Mouse (Mus musculus) midbrain, embryonic 15.5 days (tissue): ENCODE data around the gene Gsn. TPM values are rescaled to one million over a fixed set of nuclear protein-coding genes. Genes with fewer than 3 reads are reported as not detected.

Experiments
- ATAC-seq: fragments of 200-750 bp; cut with Nextera tagmentation; replicated peaks from 2 replicates; pipeline ENCODE4 v1.8.0; 2017; ENCODE audit warnings: moderate TSS enrichment
- H3K27ac ChIP-seq: fragments of 300-500 bp; sonication (generic); 2 replicates; pipeline ENCODE4 v1.5.1; 2015; ENCODE audit warnings: mild to moderate bottlenecking, inconsistent platforms
- H3K27me3 ChIP-seq: fragments of 300-500 bp; sonication (generic); replicated peaks from 2 replicates; pipeline ENCODE4 v1.6.1; 2015; ENCODE audit warnings: inconsistent platforms
- H3K36me3 ChIP-seq: fragments of 300-500 bp; sonication (generic); replicated peaks from 2 replicates; pipeline ENCODE4 v1.6.1; 2015; ENCODE audit warnings: inconsistent platforms
- H3K4me1 ChIP-seq: fragments of 300-500 bp; sonication (generic); 2 replicates; pipeline ENCODE4 v1.6.1; 2015; ENCODE audit warnings: inconsistent platforms
- H3K4me2 ChIP-seq: fragments of 300-500 bp; sonication (generic); 2 replicates; pipeline ENCODE4 v1.6.1; 2015; ENCODE audit warnings: inconsistent platforms, mild to moderate bottlenecking, moderate library complexity
- H3K4me3 ChIP-seq: fragments of 300-500 bp; sonication (generic); 2 replicates; pipeline ENCODE4 v1.5.1; 2015; ENCODE audit warnings: mild to moderate bottlenecking, inconsistent platforms
- H3K9ac ChIP-seq: fragments of 300-500 bp; sonication (generic); 2 replicates; pipeline ENCODE4 v1.6.1; 2015; ENCODE audit warnings: mild to moderate bottlenecking, inconsistent platforms
- H3K9me3 ChIP-seq: fragments of 300-500 bp; sonication (generic); 2 replicates; pipeline ENCODE4 v1.6.1; 2016; ENCODE audit warnings: inconsistent platforms
- WGBS: fragments of 180-500 bp; shearing (Covaris S2); methylation state at CpG from one replicate; pipeline ENCODE4 v1.1.7; 2015; ENCODE audit warnings: mixed read lengths; 5-methylcytosine and 5-hydroxymethylcytosine counted together
- polyA plus RNA-seq: library from polyadenylated mRNA; unstranded; fragments of >200 nt; fragmentation: Nextera tagmentation; extraction: Ambion mirVana; gene quantifications from 2 replicates; pipeline ENCODE4 v1.2.1, GENCODE M21; 2015

Gsn gene
- polyA plus RNA-seq, 1 experiment from 2014 or later = 18.9 TPM

DNA sequence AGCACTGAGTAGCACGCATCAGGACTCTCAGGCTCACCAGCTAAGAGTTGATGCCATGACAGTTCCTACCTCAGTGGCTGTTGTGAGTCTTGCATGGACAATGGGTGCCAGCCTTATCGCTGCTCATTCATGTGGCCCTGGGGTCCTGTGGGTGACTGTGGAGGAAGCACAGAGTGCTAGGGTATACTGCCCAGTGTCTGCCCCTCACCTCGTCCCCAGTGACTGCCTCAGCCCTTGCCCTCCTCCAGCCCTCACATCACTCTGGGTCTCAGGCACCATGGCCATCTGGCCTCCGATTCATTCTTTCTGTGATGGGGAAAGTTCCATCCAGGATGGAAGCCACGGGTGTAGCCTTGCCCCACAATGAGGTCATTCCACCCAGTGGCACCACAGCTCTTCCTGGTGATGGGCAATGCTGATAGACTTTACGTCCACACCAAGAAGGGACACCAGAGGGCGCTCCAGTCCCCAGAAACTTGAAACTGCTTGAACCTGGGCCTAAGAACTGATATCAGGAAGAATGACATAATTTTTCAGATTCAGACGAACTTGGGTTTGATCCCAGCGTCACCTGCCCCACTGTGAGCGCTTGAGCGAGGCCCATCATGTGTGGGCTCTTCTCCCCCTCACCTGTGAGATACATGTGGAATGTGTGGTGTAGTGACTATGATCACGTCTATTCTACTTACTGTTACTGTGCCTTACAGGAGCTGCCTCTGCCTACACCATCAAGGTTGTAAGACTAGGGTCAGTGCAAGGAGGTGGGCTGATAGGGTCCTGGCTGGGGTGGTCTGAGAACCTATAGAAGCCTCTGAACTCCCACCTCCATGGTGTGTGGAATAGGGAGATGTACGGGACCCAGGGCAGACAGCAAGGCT is 32.8 kb downstream of the Gsn start:
- H3K36me3 ChIP-seq = no peaks in the 10 kb centered on the region
- no peaks in the 10 kb centered on the region for H3K4me1 ChIP-seq
- H3K9me3 ChIP-seq = no peaks in the 10 kb centered on the region
- H3K4me3 ChIP-seq = no peak overlapping the region
- no peak overlapping the region for H3K4me2 ChIP-seq
- WGBS = 45% methylated on average over 13 of the region's 13 CpGs
- H3K9ac ChIP-seq = no peak overlapping the region
- H3K27me3 ChIP-seq = 0 out of 2 replicates have a peak, but pooled peaks cover 3% of the 10 kb centered on the region
- peak; percentile 66 for ATAC-seq
- no peak overlapping the region for H3K27ac ChIP-seq

DNA sequence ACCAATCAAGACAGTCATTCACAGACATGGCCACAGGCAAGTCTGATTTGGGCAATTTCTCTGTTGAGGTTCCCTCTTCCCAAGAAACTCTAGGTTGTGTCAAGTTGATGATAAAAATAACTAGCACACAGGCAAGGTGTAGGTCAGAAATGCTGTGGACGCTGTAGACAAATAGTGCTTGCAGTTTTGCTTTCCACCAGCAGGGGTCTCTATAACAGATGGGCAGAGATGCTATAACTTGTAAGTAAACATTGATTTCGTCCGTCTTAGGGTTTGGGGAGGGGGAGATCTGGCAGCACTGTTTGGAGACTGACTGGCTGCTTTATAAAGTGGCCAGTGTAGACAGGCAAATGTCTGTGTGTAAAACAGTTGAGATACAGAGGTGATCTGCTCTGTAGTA is 35.7 kb downstream of the Gsn start:
- Histone ChIP-seq H3K36me3 (no peaks in the 10 kb centered on the region), H3K4me1 (no peaks in the 10 kb centered on the region), H3K27ac (no peak overlapping the region), H3K9me3 (no peaks in the 10 kb centered on the region), H3K9ac (no peak overlapping the region), H3K4me3 (no peak overlapping the region), H3K27me3 (no peaks in the 10 kb centered on the region), H3K4me2 (no peak overlapping the region)
- ATAC-seq = no peak
- 25% methylated on average over 3 of the region's 3 CpGs for WGBS

DNA sequence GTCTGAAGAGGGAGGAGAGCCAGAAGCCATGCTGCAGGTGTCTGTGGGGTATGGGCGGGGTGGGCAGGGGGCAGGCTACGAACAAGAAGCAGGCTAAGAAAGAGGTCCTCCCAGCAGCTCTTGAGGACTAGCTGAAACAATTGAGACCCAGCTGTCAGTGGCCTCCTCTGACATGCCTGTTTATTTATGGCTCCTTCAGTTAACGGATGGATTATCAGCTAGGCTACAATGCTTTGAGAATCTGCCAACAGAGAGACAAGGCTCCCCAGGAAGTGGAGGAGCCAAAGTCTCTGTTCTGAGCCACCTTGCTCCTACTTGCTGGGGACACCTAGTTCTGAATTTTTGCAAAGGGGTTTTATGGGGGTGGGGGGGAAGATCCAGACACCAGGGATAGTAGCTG is 36.5 kb downstream of the Gsn start:
- no peaks in the 10 kb centered on the region for H3K36me3 ChIP-seq
- no peak overlapping the region for H3K4me2 ChIP-seq
- no peak overlapping the region for H3K4me3 ChIP-seq
- H3K9ac ChIP-seq = no peak overlapping the region
- 62% methylated on average over 3 of the region's 3 CpGs for WGBS
- ATAC-seq = no peak
- H3K27ac ChIP-seq = no peak overlapping the region
- H3K4me1 ChIP-seq = no peaks in the 10 kb centered on the region
- no peaks in the 10 kb centered on the region for H3K27me3 ChIP-seq
- no peaks in the 10 kb centered on the region for H3K9me3 ChIP-seq

DNA sequence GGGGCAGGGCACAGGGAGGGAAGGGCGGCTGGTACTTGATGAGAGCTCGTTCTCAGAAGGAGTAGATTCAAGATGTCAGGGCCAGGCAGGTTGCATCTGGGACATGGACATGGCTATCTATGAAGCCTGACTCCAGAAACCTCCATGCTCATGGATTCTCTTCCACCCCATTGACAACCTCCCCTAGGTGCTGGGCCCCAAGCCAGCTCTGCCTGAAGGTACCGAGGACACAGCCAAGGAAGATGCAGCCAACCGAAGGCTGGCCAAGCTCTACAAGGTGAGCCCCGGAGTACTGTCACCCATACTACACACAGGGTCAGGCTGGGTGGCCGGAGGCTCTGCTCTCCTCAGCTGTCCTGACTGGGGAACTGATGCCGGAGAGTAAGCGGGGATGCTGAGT is 37.1 kb downstream of the Gsn start:
- no peak overlapping the region for H3K4me2 ChIP-seq
- H3K27ac ChIP-seq = no peak overlapping the region
- no peak overlapping the region for H3K9ac ChIP-seq
- H3K36me3 ChIP-seq = no peaks in the 10 kb centered on the region
- H3K27me3 ChIP-seq = no peaks in the 10 kb centered on the region
- WGBS = 93% methylated on average over 8 of the region's 8 CpGs
- H3K9me3 ChIP-seq = no peaks in the 10 kb centered on the region
- ATAC-seq = no peak
- no peaks in the 10 kb centered on the region for H3K4me1 ChIP-seq
- no peak overlapping the region for H3K4me3 ChIP-seq

DNA sequence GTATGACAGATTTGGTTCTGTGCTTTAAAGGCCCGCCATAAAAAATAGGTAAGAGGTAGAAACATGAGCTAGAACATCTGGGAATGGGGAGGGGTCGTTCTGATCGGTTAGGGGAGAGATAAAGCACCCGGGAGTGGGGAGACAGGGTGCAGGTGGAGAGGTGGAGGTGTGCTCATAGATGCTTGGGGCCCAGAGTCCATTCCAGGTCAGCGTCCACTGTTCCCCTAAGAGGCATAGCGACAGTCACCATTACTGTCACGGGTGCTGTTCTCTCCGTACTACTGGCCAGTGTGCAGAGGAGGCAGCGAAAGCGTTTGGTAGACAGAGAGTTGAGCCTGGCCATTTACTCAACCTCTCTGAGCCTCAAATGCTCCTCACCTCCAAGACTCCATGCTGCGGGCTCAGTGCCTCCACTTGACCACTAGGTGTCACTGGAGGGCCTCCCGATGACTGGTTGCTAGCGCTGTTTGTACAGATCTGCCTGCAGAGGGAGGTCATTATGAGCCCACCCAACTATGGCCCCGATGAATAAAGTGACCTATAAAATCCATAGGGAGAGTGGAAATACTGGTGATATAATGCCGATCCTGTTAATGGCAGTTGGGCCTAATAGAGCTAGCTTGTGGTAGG is 41.6 kb downstream of the Gsn start:
- Histone ChIP-seq H3K9ac (no peak overlapping the region), H3K36me3 (no peaks in the 10 kb centered on the region), H3K27me3 (no peaks in the 10 kb centered on the region), H3K4me2 (no peak overlapping the region), H3K9me3 (no peaks in the 10 kb centered on the region), H3K4me3 (no peak overlapping the region), H3K4me1 (no peaks in the 10 kb centered on the region), H3K27ac (no peak overlapping the region)
- 30% methylated on average over 15 of the region's 15 CpGs for WGBS
- ATAC-seq = peak; percentile 48

DNA sequence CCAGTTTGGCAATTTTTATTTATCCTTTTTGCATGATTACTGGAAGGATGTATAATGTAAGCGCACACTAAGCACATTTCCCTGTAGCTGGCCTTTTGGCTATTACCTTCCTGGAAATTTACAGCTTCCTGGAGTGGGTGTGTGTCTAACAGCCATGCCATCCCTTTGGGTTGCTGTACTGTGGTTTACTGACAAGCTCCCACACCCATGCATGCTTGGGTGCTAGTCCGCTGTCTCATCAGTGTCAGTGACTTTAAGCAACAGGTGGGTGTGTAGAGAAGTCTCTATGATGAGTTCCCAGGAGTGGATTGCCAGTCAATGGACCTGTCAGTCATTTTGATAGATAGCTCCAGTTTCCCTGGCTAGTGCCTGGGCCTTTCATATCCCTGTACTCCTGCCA is 43.3 kb downstream of the Gsn start:
- Histone ChIP-seq H3K9ac (no peak overlapping the region), H3K9me3 (no peaks in the 10 kb centered on the region), H3K4me2 (no peak overlapping the region), H3K27ac (no peak overlapping the region), H3K4me1 (no peaks in the 10 kb centered on the region), H3K4me3 (no peak overlapping the region), H3K36me3 (no peaks in the 10 kb centered on the region), H3K27me3 (no peaks in the 10 kb centered on the region)
- 97% methylated on average over 2 of the region's 2 CpGs for WGBS
- no peak for ATAC-seq

DNA sequence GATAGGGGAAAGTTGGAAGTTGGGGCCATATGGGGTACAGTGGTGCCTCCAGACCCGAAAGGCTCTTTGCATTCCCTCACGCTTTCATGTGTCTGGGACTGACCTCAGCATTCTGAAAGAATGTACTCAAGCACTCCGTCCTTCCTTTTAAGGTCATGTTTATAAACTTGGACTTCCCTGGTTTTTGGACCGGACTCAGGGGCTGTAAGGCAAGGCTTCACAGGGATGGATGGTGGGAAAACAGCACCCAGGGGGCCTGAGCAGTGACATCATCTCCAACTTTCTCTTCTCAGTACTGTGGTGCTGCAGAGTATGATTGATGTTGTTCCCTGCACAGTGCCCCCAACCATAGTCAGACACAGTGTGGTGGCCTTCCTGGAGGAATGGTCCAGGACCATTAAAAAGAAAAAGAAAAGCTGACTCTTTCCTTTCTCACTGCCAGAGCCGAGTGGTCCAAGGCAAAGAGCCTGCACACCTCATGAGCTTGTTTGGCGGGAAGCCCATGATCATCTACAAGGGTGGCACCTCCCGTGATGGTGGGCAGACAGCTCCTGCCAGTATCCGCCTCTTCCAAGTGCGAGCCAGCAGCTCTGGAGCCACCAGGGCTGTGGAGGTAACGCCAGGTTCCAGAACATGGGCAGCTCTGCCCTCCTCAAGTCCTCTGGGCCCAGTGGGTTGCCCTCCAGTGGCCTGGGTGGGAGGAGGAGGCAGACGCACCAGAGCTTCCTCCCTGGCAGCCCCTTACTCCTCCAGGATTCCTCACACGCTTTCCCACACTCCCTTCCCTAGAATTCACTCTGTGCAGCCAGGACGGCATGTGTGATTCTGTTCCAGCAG is 46.1 kb downstream of the Gsn start:
- H3K36me3 ChIP-seq = no peaks in the 10 kb centered on the region
- WGBS = 86% methylated on average over 13 of the region's 13 CpGs
- H3K27me3 ChIP-seq = no peaks in the 10 kb centered on the region
- no peak overlapping the region for H3K9ac ChIP-seq
- H3K4me1 ChIP-seq = no peaks in the 10 kb centered on the region
- H3K4me2 ChIP-seq = no peak overlapping the region
- no peak overlapping the region for H3K27ac ChIP-seq
- H3K9me3 ChIP-seq = no peaks in the 10 kb centered on the region
- H3K4me3 ChIP-seq = no peak overlapping the region
- ATAC-seq = no peak

DNA sequence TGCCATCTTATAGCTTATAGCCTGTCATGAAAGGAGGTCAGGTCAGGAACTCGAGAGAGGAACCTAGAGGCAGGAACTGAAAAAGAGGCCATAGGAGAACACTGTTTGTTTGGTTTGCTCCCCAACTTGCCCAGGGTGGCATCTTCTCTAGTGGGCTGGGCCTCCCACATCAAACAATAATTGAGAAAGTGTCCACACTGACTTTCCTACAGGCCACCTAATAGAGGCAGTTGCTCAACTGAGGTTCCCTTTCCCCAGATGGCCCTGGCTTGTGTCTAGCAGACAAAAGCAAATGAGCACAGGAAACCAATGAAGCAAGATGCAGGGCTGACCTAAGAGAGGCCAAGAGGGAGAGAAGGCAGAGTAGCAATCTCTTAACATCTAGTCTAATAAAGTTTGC is 52.0 kb downstream of the Gsn start:
- Histone ChIP-seq H3K4me2 (no peak overlapping the region), H3K36me3 (no peaks in the 10 kb centered on the region), H3K4me1 (no peaks in the 10 kb centered on the region), H3K27ac (no peak overlapping the region), H3K4me3 (no peak overlapping the region), H3K9ac (no peak overlapping the region), H3K27me3 (no peaks in the 10 kb centered on the region), H3K9me3 (no peaks in the 10 kb centered on the region)
- 80% methylated on average over 1 of the region's 1 CpGs for WGBS
- ATAC-seq = no peak

DNA sequence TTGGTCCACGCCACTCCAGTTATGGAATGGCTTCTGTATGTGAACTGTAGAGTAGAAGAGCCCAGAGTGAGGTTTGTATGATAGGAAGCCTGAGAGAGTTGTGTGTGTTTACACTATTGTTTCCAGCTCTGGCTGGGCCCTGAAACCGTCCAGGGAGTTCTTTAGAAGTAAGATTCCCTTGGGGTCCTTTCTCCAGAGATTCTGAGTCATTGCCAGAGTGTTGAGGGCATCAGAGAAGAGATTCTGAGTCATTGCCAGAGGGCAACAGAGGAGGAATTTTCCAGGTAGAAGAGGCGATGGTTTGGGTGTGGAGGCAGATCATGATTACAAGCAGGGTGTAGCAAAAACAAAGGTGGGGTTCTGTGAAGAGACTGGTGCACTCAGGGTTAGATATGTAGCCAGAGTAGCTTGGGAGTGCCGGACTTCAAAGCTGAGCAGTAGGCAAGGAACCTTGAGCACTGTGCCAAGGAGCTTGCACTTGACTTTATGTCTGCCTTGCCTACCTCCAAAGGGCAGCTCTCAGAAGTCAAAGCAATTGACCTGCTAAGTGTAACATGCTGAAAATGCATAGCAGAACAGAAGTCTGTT is 53.8 kb downstream of the Gsn start:
- H3K36me3 ChIP-seq = no peaks in the 10 kb centered on the region

DNA sequence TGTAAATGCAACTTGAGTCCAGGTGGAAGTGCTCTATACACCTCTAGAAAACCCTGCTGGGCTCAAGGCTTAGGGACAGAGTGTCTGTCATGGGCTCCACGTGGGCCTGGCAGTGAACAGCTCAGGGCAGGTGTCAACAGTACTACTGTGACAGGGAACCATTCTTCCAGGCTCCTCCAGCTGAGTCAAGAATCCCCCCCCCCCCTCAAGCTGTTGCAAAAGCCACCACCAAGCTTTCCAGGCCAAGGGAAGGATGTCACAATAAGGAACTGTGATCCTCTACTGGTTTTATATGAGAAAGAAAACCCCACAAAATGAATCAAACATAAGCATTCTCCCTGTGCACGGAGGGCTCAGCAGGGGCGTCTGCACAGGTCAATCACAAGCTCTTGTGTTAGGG is 58.1 kb downstream of the Gsn start:
- H3K9me3 ChIP-seq = no peaks in the 10 kb centered on the region
- no peaks in the 10 kb centered on the region for H3K27me3 ChIP-seq
- no peak overlapping the region for H3K4me3 ChIP-seq
- no peaks in the 10 kb centered on the region for H3K36me3 ChIP-seq
- H3K4me1 ChIP-seq = no peaks in the 10 kb centered on the region
- WGBS = 22% methylated on average over 3 of the region's 3 CpGs
- H3K9ac ChIP-seq = no peak overlapping the region
- no peak overlapping the region for H3K4me2 ChIP-seq
- H3K27ac ChIP-seq = no peak overlapping the region
- ATAC-seq = no peak

More for the DNA sequence above, 53.8 kb downstream of the Gsn start:
- no peaks in the 10 kb centered on the region for H3K4me1 ChIP-seq
- H3K9me3 ChIP-seq = no peaks in the 10 kb centered on the region
- no peak for ATAC-seq
- no peaks in the 10 kb centered on the region for H3K27me3 ChIP-seq
- no peak overlapping the region for H3K27ac ChIP-seq
- 84% methylated on average over 4 of the region's 4 CpGs for WGBS
- no peak overlapping the region for H3K9ac ChIP-seq
- no peak overlapping the region for H3K4me2 ChIP-seq
- no peak overlapping the region for H3K4me3 ChIP-seq

DNA sequence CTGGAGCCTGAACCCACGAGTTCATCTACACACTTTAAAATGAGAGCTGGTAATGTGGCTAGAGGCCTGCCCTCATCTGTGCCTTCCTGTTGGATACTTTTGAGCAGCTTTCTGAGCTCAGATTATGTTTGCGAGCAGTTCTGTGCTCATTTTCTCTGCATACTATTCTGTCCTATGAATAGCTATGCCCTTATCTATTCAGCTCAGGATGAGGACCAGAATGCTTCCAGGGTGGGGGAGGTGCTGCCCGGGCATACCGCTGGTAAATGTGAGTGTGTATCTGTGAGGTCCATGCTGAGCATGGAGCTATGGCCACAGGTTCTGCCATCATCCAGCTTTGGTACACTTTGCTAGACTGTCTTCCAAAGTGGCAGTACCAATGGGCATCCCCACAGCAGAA is 61.4 kb downstream of the Gsn start:
- Histone ChIP-seq H3K36me3 (no peaks in the 10 kb centered on the region), H3K27ac (no peak overlapping the region), H3K4me2 (no peak overlapping the region), H3K4me3 (no peak overlapping the region), H3K27me3 (no peaks in the 10 kb centered on the region), H3K4me1 (peaks cover 11% of the 10 kb centered on the region; the same call in 1 of the 2 replicates), H3K9ac (no peak overlapping the region), H3K9me3 (no peaks in the 10 kb centered on the region)
- WGBS = 83% methylated on average over 4 of the region's 4 CpGs
- ATAC-seq = no peak

DNA sequence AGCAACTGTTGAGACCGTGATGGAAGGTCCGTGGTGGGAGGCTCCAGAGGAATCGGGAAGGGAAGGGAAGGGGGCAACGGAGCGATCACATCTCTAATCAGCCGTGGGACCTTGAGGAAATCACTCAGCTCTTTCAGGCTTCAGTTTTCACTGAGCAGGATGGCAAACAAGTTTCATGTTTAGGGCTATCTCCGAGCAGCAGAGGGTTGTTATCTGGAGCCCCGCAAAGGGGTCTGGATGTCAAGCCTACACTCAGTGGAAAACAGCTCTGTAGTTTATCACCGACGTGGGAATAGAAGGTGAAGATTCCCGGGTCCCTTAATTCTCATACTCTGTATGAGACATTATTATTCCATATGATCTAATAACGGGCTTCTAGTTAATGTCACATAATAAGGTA is 62.2 kb downstream of the Gsn start:
- no peak overlapping the region for H3K27ac ChIP-seq
- no peak overlapping the region for H3K9ac ChIP-seq
- H3K36me3 ChIP-seq = no peaks in the 10 kb centered on the region
- WGBS = 91% methylated on average over 12 of the region's 12 CpGs
- H3K4me3 ChIP-seq = no peak overlapping the region
- ATAC-seq = no peak
- H3K9me3 ChIP-seq = no peaks in the 10 kb centered on the region
- H3K4me1 ChIP-seq = peaks cover 17% of the 10 kb centered on the region; the same call in 1 of the 2 replicates
- H3K27me3 ChIP-seq = no peaks in the 10 kb centered on the region
- no peak overlapping the region for H3K4me2 ChIP-seq
